Mouse (Mus musculus) MEL (cell line): ENCODE measurements at regions not wholly inside any gene's neighbourhood (a gene's known extent, or its start where the extent isn't known, plus 50 kb on each side); places are given as distances from the start of the nearest gene placed in this dataset.

Experiments used
- DNase-seq: peaks from one replicate; pipeline ENCODE4 v3.0.0; 2011; ENCODE audit warnings: low read depth, low spot score
- H3K27ac ChIP-seq: 2 replicates; pipeline ENCODE4 v1.5.1; 2012; ENCODE audit warnings: low read depth, mild to moderate bottlenecking, control low read depth, low read length, moderate library complexity; ENCODE audit not compliant: control insufficient read depth
- H3K27me3 ChIP-seq, 2 experiments: fragments of 150-350 bp in 1 of 2; sonication (generic) in 1 of 2; 2 replicates each; pipeline ENCODE4 v1.6.1; 2012; ENCODE audit warnings: low read length in 2 of 2, mild to moderate bottlenecking in 2 of 2, improper control_type of control experiment in 1 of 2, moderate library complexity in 1 of 2; ENCODE audit not compliant: insufficient read depth in 2 of 2, control insufficient read depth in 1 of 2
- H3K36me3 ChIP-seq, 2 experiments: 2 replicates each; pipeline ENCODE4 v1.6.1; 2012 to 2014; ENCODE audit warnings: low read length in 2 of 2, improper control_type of control experiment in 1 of 2, inconsistent platforms in 1 of 2, mild to moderate bottlenecking in 1 of 2; ENCODE audit not compliant: insufficient read depth in 2 of 2, control insufficient read depth in 1 of 2
- H3K4me1 ChIP-seq, 2 experiments: fragments of 150-350 bp in 1 of 2; sonication (generic) in 1 of 2; 2 replicates each; pipeline ENCODE4 v1.6.1; 2012; ENCODE audit warnings: low read length in 2 of 2, improper control_type of control experiment in 1 of 2, mild to moderate bottlenecking in 1 of 2; ENCODE audit not compliant: insufficient read depth in 2 of 2, control insufficient read depth in 1 of 2
- H3K4me3 ChIP-seq, 2 experiments: fragments of 150-350 bp in 1 of 2; sonication (generic) in 1 of 2; 2 replicates each; pipeline ENCODE4 v1.5.1; 2012; ENCODE audit warnings: low read depth in 2 of 2, low read length in 2 of 2, mild to moderate bottlenecking in 2 of 2, moderate library complexity in 2 of 2, control low read depth in 1 of 2, improper control_type of control experiment in 1 of 2; ENCODE audit not compliant: control insufficient read depth in 1 of 2, insufficient read depth in 1 of 2
- H3K79me2 ChIP-seq: 2 replicates; pipeline ENCODE4 v1.6.1; 2012; ENCODE audit warnings: mild to moderate bottlenecking, low read length, moderate library complexity; ENCODE audit not compliant: control insufficient read depth, poor library complexity, insufficient read depth
- H3K9ac ChIP-seq: 2 replicates; pipeline ENCODE4 v1.6.1; 2012; ENCODE audit warnings: low read depth, mild to moderate bottlenecking, control low read depth, low read length, moderate library complexity; ENCODE audit not compliant: control insufficient read depth, poor library complexity, severe bottlenecking
- H3K9me3 ChIP-seq: fragments of 150-350 bp; sonication (generic); replicated peaks from 2 replicates; pipeline ENCODE4 v1.6.1; 2012; ENCODE audit warnings: mild to moderate bottlenecking, low read length, improper control_type of control experiment, moderate library complexity; ENCODE audit not compliant: insufficient read depth
- BHLHE40 ChIP-seq: IDR thresholded peaks from 2 replicates; pipeline ENCODE4 v1.6.1; 2012; ENCODE audit warnings: low read depth, mild to moderate bottlenecking, inconsistent platforms, low read length, improper control_type of control experiment, borderline replicate concordance
- CHD2 ChIP-seq: IDR thresholded peaks from 2 replicates; pipeline ENCODE4 v1.6.1; 2011; ENCODE audit warnings: low read length, improper control_type of control experiment
- CTCF ChIP-seq, 3 experiments: IDR thresholded peaks in 2 of 3; conservative IDR thresholded peaks in 1 of 3; 2 replicates each; pipeline ENCODE4 v1.5.1; 2011 to 2012; ENCODE audit warnings: low read length in 3 of 3, low read depth in 2 of 3, mild to moderate bottlenecking in 2 of 3, improper control_type of control experiment in 1 of 3, inconsistent platforms in 1 of 3, mixed read lengths in 1 of 3, moderate library complexity in 1 of 3; ENCODE audit not compliant: control insufficient read depth in 1 of 3, insufficient read depth in 1 of 3, poor library complexity in 1 of 3, severe bottlenecking in 1 of 3
- E2F4 ChIP-seq: IDR thresholded peaks from 2 replicates; pipeline ENCODE4 v1.6.1; 2011; ENCODE audit warnings: low read depth, low read length, improper control_type of control experiment, borderline replicate concordance
- ELF1 ChIP-seq: IDR thresholded peaks from 2 replicates; pipeline ENCODE4 v1.6.1; 2014; ENCODE audit warnings: low read depth, mild to moderate bottlenecking, inconsistent platforms, low read length, improper control_type of control experiment, moderate library complexity
- EP300 ChIP-seq, 2 experiments: IDR thresholded peaks; 2 replicates each; pipeline ENCODE4 v1.6.1; 2011; ENCODE audit warnings: improper control_type of control experiment in 2 of 2, low read length in 2 of 2, low read depth in 1 of 2, mild to moderate bottlenecking in 1 of 2
- ETS1 ChIP-seq: IDR thresholded peaks from 2 replicates; pipeline ENCODE4 v1.6.1; 2012; ENCODE audit warnings: low read depth, mild to moderate bottlenecking, inconsistent platforms, low read length, improper control_type of control experiment, moderate library complexity
- GABPA ChIP-seq: IDR thresholded peaks from 2 replicates; pipeline ENCODE4 v1.6.1; 2012; ENCODE audit warnings: low read depth, mild to moderate bottlenecking, inconsistent platforms, low read length, improper control_type of control experiment, moderate library complexity
- HCFC1 ChIP-seq: IDR thresholded peaks from 2 replicates; pipeline ENCODE4 v1.6.1; 2012; ENCODE audit warnings: low read depth, mild to moderate bottlenecking, inconsistent platforms, low read length, improper control_type of control experiment, moderate library complexity
- JUND ChIP-seq: IDR thresholded peaks from 2 replicates; pipeline ENCODE4 v1.6.1; 2011; ENCODE audit warnings: low read depth, mild to moderate bottlenecking, improper control_type of control experiment, low read length
- KAT2A ChIP-seq: conservative IDR thresholded peaks from 2 replicates; pipeline ENCODE4 v1.6.1; 2012; ENCODE audit warnings: low read depth, low read length, improper control_type of control experiment, inconsistent platforms
- MAX ChIP-seq: IDR thresholded peaks from 2 replicates; pipeline ENCODE4 v1.6.1; 2011; ENCODE audit warnings: low read length, improper control_type of control experiment
- MEF2A ChIP-seq: IDR thresholded peaks from 2 replicates; pipeline ENCODE4 v1.6.1; 2014; ENCODE audit warnings: low read depth, mild to moderate bottlenecking, inconsistent platforms, low read length, improper control_type of control experiment; ENCODE audit not compliant: poor library complexity, insufficient replicate concordance, severe bottlenecking; ENCODE audit errors: extremely low read depth
- MYB ChIP-seq: IDR thresholded peaks from 2 replicates; pipeline ENCODE4 v1.6.1; 2011; ENCODE audit warnings: mild to moderate bottlenecking, low read depth, low read length, improper control_type of control experiment
- MYC ChIP-seq: IDR thresholded peaks from 2 replicates; pipeline ENCODE4 v1.6.1; 2011; ENCODE audit warnings: low read depth, mild to moderate bottlenecking, low read length, improper control_type of control experiment, moderate library complexity
- NRF1 ChIP-seq: IDR thresholded peaks from 2 replicates; pipeline ENCODE4 v1.6.1; 2014; ENCODE audit warnings: low read depth, mild to moderate bottlenecking, inconsistent platforms, low read length, improper control_type of control experiment, moderate library complexity; ENCODE audit not compliant: poor library complexity, insufficient read depth, severe bottlenecking
- POLR2A ChIP-seq, 2 experiments: IDR thresholded peaks; 2 replicates each; pipeline ENCODE4 v1.6.1; 2011 to 2012; ENCODE audit warnings: low read length in 2 of 2, mild to moderate bottlenecking in 2 of 2, control low read depth in 1 of 2, improper control_type of control experiment in 1 of 2, low read depth in 1 of 2, moderate library complexity in 1 of 2; ENCODE audit not compliant: control insufficient read depth in 1 of 2, insufficient read depth in 1 of 2, poor library complexity in 1 of 2
- SIN3A ChIP-seq: IDR thresholded peaks from 2 replicates; pipeline ENCODE4 v1.6.1; 2012; ENCODE audit warnings: low read length, improper control_type of control experiment, inconsistent platforms
- TAL1 ChIP-seq: IDR thresholded peaks from 2 replicates; pipeline ENCODE4 v1.6.1; 2012; ENCODE audit warnings: mild to moderate bottlenecking, inconsistent platforms, low read length, moderate library complexity, mixed read lengths
- TCF12 ChIP-seq: IDR thresholded peaks from 2 replicates; pipeline ENCODE4 v1.6.1; 2014; ENCODE audit warnings: low read depth, mild to moderate bottlenecking, inconsistent platforms, low read length, improper control_type of control experiment, moderate library complexity
- UBTF ChIP-seq: IDR thresholded peaks from 2 replicates; pipeline ENCODE4 v1.6.1; 2012; ENCODE audit warnings: low read depth, mild to moderate bottlenecking, inconsistent platforms, low read length, improper control_type of control experiment, moderate library complexity, borderline replicate concordance; ENCODE audit not compliant: insufficient read depth
- USF2 ChIP-seq, 2 experiments: IDR thresholded peaks; 2 replicates each; pipeline ENCODE4 v1.6.1; 2011 to 2012; ENCODE audit warnings: improper control_type of control experiment in 2 of 2, low read length in 2 of 2, borderline replicate concordance in 1 of 2, inconsistent platforms in 1 of 2, low read depth in 1 of 2, mild to moderate bottlenecking in 1 of 2; ENCODE audit not compliant: insufficient read depth in 1 of 2
- ZKSCAN1 ChIP-seq: IDR thresholded peaks from 2 replicates; pipeline ENCODE4 v1.6.1; 2012; ENCODE audit warnings: low read depth, mild to moderate bottlenecking, inconsistent platforms, low read length, improper control_type of control experiment, moderate library complexity
- ZMIZ1 ChIP-seq: IDR thresholded peaks from 2 replicates; pipeline ENCODE4 v1.6.1; 2012; ENCODE audit warnings: low read depth, mild to moderate bottlenecking, inconsistent platforms, low read length, improper control_type of control experiment, moderate library complexity

DNA sequence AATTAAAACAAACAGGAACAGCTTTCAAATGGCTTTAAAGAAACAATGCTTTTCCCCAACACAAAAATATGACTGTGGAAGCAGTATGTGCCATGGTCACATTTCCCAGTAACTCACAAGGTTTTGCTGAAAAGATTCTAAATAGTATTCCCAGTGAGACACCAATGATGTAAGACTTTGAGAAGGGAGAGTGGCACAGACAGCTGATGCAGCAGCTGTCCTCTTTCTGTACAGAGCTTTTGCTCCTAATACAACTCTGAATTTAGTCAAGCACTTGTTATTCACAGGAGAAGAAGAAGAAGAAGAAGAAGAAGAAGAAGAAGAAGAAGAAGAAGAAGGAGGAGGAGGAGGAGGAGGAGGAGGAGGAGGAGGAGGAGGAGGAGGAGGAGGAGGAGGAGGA lies 1023.6 kb downstream of the 9330182O14Rik start:
- Histone ChIP-seq H3K79me2 (no peaks in the 10 kb centered on the region), H3K9ac (no peak overlapping the region), H3K4me3 (no peak overlapping the region), H3K27me3 (peaks cover 3% of the 10 kb centered on the region in 2 experiments; a peak in 2 of 4 replicates), H3K4me1 (no peaks in the 10 kb centered on the region), H3K36me3 (no peaks in the 10 kb centered on the region), H3K9me3 (no peaks in the 10 kb centered on the region), H3K27ac (no peak overlapping the region)
- no peak for DNase-seq
- TF ChIP-seq BHLHE40 (no peak), ELF1 (no peak), E2F4 (no peak), MEF2A (no peak), EP300 (IDR thresholded peaks at IDR 0.05; ENCODE audit: low read depth in 1 of 2, low read length in 2 of 2) (no peak), CTCF (IDR thresholded peaks at IDR 0.05 in 2 of 3, conservative IDR thresholded peaks at IDR 0.05 in 1 of 3; ENCODE audit: control insufficient read depth in 1 of 3, insufficient read depth in 1 of 3, low read depth in 2 of 3, low read length in 3 of 3, poor library complexity in 1 of 3, severe bottlenecking in 1 of 3) (no peak)

GRCm38 (mm10) chr15:41162268-41162667 lies 1028.1 kb downstream of the 9330182O14Rik start:
- DNase-seq = no peak
- H3K36me3 ChIP-seq = no peaks in the 10 kb centered on the region
- H3K79me2 ChIP-seq = no peaks in the 10 kb centered on the region
- H3K27me3 ChIP-seq = peaks cover 3% of the 10 kb centered on the region in 2 experiments; a peak in 2 of 4 replicates
- H3K27ac ChIP-seq = no peak overlapping the region
- no peak overlapping the region for H3K9ac ChIP-seq
- no peaks in the 10 kb centered on the region for H3K9me3 ChIP-seq
- H3K4me3 ChIP-seq = no peak overlapping the region; a peak in 1 of 4 replicates
- no peak for TF ChIP-seq E2F4
- TF ChIP-seq ZKSCAN1 = no peak
- no peak for TF ChIP-seq USF2 (IDR thresholded peaks at IDR 0.05; ENCODE audit: borderline replicate concordance in 1 of 2, insufficient read depth in 1 of 2, low read depth in 1 of 2, low read length in 2 of 2)
- TF ChIP-seq ZMIZ1 = no peak
- no peak for TF ChIP-seq ETS1
- peaks cover 0 to 4% of the 10 kb centered on the region in 2 experiments; a peak in 1 of 4 replicates for H3K4me1 ChIP-seq

DNA sequence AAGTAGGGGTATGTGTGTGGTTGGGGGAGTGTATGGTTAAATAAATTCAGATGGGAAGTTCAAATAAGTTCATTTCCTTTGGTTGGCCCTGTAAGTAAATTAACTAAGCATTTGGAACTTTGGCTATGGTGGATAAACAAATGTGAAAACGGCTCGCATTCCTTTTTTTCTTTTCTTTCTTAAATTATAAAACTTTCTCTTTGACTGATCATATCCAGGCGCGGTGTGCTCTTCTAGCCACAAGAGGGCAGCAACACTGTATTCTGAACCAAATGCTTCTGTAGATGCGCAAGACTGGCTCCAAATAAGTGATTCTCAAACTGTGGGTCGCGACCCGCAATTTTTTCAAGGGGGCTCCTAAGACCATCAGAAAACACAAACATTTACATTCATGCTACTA lies 1028.6 kb downstream of the 9330182O14Rik start:
- Histone ChIP-seq H3K4me1 (peaks cover 0 to 4% of the 10 kb centered on the region in 2 experiments; a peak in 1 of 4 replicates), H3K36me3 (no peaks in the 10 kb centered on the region), H3K27me3 (peaks cover 3% of the 10 kb centered on the region in 2 experiments; a peak in 2 of 4 replicates), H3K4me3 (peak overlapping the region; percentile 36 to 45; a peak in 3 of 4 replicates), H3K27ac (no peak overlapping the region), H3K9ac (no peak overlapping the region), H3K9me3 (no peaks in the 10 kb centered on the region), H3K79me2 (no peaks in the 10 kb centered on the region)
- peak; percentile 85 for DNase-seq
- TF ChIP-seq ZMIZ1 (no peak), TCF12 (no peak), MAX (no peak), GABPA (no peak), POLR2A (IDR thresholded peaks at IDR 0.05; ENCODE audit: control insufficient read depth in 1 of 2, insufficient read depth in 1 of 2, low read depth in 1 of 2, low read length in 2 of 2, poor library complexity in 1 of 2) (no peak), USF2 (IDR thresholded peaks at IDR 0.05; ENCODE audit: borderline replicate concordance in 1 of 2, insufficient read depth in 1 of 2, low read depth in 1 of 2, low read length in 2 of 2) (no peak), TAL1 (no peak), CHD2 (peak; percentile 78; the same call in 1 of the 2 replicates), MYB (no peak), NRF1 (peak; percentile 39; the same call in 1 of the 2 replicates), UBTF (no peak), MEF2A (no peak), KAT2A (no peak), SIN3A (no peak), JUND (no peak), HCFC1 (no peak), BHLHE40 (no peak), MYC (no peak)
